Mouse (Mus musculus) small intestine, adult 2 months (tissue): ENCODE results near the gene Hsd11b2.

Source experiments
- CTCF ChIP-seq: fragments of 200-500 bp; IDR thresholded peaks from 2 replicates; pipeline ENCODE4 v1.5.1; 2012; ENCODE audit warnings: low read depth, mild to moderate bottlenecking, control low read depth, inconsistent platforms, low read length, moderate library complexity, mixed read lengths; ENCODE audit not compliant: insufficient replicate concordance, insufficient read length; ENCODE audit errors: extremely low read depth
- POLR2A ChIP-seq: fragments of 200-500 bp; IDR thresholded peaks from 2 replicates; pipeline ENCODE4 v1.6.1; 2012; ENCODE audit warnings: low read depth, mild to moderate bottlenecking, control low read depth, inconsistent platforms, low read length, moderate library complexity

- TF ChIP-seq CTCF (no peak), POLR2A (no peak)
Measured at GRCm38 (mm10) chr8:105473816-105474606, 44.5 kb upstream of the Hsd11b2 start.
